Mouse (Mus musculus) left cerebral cortex, adult 18-20 months (tissue): ENCODE measurements around the gene Tmem54. TPM values are rescaled to one million over a fixed set of nuclear protein-coding genes. Genes with fewer than 3 reads are reported as not detected.
A peak's percentile ranks its signal among the peaks of the same experiment; 100 is the strongest.

Experiments used
- DNase-seq, 2 experiments: peaks; one replicate each; pipeline ENCODE4 v3.0.0; 2021 to 2022; ENCODE audit warnings: low spot score in 2 of 2, mixed read lengths in 1 of 2
- long read RNA-seq, 2 experiments: library from polyadenylated mRNA; stranded (forward); transcript quantifications; one replicate each; pipeline ENCODE4 v2.0.0; 2021
- total RNA-seq, 2 experiments: library from RNA; stranded (reverse); gene quantifications; 2 replicates each; pipeline ENCODE4 v1.2.3; 2021

Tmem54 gene
- total RNA-seq: not detected
- long read RNA-seq, experiment 1: 0 reads
- long read RNA-seq, experiment 2: 0 reads

DNA sequence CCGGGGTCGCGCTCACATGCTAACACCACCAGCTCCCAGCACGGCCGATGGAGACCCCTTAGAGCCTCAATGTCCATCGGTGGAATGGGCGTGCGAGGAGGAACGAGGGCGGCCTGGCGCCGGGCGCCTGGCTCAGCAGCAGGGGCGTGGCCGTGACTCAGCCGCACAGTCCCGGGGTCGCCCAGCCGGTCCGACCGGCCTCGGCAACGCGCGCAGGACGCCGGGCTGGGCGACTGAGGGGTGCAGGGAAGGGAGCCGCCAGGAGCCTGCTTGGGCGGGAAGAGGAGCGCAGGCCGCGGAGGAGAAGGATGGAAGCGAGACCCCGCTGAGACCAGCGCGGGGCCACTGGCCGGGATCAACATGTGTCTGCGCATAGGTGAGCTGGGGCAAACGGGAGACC is at the start of gene Tmem54:
Tmem54 (plus strand) TSS at position 193 of the 400 bp plus-strand sequence.
- DNase-seq: no peak

- DNase-seq: no peak
Measured at GRCm38 (mm10) chr4:129055562-129055961, 49.8 kb upstream of the Tmem54 start.

GRCm38 (mm10) chr4:129057533-129058206 is 47.7 kb upstream of the Tmem54 start:
- peak; percentile 92 to 96 for DNase-seq

DNA sequence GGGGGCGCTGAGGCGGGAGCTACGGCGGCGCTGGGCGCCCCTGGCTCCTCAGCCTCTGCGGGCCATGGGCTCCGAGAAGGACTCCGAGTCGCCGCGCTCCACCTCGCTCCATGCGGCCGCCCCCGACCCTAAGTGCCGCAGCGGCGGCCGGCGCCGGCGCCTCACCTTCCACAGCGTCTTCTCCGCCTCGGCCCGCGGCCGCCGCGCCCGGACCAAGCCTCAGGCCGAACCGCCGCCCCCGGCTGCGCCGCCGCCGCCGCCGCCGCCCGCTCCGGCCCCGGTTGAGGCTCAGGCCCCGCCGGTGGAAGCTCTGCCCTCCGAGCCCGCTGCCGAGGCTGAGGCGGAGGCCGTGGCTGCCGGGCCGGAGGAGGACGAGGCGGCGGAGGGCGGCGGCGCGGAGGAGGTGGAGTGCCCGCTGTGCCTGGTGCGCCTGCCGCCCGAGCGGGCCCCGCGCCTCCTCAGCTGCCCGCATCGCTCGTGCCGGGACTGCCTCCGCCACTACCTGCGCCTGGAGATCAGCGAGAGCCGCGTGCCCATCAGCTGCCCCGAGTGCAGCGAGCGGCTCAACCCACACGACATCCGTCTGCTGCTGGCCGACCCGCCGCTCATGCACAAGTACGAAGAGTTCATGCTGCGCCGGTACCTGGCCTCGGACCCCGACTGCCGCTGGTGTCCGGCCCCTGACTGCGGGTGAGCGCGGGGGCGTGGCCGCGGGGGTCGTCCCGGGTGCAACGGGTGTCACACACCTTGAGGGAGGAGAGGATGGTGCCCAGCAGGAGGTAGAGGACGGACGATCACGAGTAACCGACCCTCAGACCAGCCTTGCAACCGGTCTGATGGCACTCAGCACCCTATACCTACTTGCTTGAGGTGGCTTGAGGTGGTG is 46.9 kb upstream of the Tmem54 start, which contains the start of gene Rnf19b:
Rnf19b (plus strand) TSS at position 65 of the 886 bp plus-strand sequence.
- peak; percentile 45 for DNase-seq

DNA sequence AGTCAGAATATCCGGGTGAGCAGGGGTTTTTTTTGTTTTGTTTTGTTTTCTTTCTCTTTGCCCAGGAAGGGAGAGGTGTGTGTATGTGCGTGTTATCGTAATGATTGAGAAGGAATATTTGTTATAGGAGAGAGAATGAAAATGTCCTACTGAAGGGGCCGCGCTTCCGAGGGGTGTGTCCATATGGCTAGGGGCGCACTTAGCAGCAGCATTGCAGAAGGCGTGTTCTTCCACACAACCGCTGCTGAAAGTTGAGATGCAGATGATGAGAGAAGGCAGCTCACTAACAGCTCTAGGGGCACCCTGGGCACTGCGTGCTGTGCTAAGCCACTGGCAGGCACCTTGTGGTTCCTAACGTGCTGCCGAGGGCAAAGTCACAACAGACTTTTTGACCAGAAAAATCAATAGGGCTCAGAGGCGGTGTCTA is 46.2 kb upstream of the Tmem54 start:
- peak in 1 of 2 experiments; percentile 5 for DNase-seq

- DNase-seq: no peak
Measured at GRCm38 (mm10) chr4:129059922-129060321, 45.4 kb upstream of the Tmem54 start.

- DNase-seq: no peak
Measured at GRCm38 (mm10) chr4:129061486-129061885, 43.9 kb upstream of the Tmem54 start.

GRCm38 (mm10) chr4:129062281-129063075 is 42.9 kb upstream of the Tmem54 start:
- DNase-seq: no peak

DNA sequence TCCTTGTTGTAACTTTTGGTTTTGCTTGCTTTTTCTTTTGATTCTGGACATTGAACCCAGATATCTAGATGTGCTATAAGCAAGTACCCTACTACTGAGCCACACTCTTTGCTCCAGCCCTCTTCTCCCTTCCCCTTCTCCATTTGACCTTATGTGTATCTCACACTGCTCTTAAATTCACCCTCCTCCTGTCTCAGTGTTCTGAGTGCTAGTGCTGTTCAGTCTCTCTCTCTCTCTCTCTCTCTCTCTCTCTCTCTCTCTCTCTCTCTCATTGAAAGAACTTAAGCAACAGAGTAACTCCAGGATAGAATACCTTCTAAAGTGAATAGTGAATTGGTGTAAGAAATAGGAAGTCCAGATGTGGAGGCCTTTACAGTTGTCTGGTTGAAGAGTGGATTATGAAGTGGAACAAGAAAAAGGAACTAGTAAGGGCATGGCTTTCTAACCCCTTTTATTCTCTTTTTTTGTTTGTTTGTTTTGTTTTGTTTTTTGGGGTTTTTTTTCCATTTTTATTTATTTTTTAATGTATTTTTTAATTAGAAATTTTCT is 39.6 kb upstream of the Tmem54 start:
- DNase-seq: no peak

DNA sequence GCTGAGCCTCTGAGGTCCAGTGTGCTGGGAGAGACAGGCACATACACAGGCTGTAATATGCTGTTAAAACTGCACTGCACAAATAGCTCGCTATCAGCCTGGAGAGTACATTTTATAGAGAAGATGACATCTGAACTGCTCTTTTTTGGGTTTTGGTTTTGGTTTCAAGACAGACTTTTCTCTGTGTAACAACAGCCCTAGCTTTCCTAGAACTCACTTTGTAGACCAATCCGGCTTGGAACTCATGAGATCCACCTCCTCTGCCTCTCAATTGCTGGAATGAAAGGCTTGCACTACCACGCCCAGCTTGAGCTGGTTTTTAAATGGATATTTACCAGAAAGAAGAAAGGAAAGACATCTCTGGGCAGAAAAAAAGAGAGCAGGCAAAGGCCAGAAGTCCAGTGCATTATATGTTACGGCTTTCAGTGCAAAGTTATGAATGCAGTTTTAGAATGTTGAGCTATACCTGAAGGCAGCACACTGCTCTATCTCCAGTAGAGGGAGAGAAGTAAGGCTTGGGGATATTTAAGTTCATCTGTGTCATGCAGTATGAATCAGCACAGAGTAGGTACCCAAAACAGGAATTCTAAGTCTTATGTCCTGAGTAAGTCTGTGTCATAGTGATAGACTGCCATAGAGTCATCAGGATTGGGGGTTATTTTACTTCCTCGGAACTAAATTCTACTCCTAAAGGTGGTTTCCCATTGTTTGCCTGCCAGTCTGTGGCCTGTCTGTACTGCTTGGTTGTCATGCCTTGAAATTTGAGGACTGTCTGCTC is 37.5 kb upstream of the Tmem54 start:
- DNase-seq: no peak

DNA sequence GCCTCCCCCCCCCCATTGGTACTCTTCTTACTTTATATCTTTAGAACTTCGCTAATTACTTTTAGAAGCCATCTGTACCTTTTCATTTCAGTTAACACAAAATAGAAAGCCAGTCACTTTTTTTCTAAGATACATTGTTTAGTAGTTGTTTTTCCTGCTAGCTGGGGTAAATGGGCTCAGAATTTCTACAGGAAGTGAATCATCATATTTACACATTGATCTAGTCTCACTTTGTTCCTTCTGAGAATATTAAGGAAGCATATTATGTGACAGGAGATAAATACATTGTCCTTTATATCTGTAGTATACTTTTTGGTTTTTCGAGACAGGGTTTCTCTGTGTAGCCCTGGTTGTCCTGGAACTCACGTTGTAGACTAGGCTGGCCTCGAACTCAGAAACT is 36.5 kb upstream of the Tmem54 start:
- no peak for DNase-seq

- no peak for DNase-seq
Measured at GRCm38 (mm10) chr4:129079126-129079525, 26.2 kb upstream of the Tmem54 start.

GRCm38 (mm10) chr4:129081041-129081440 is 24.3 kb upstream of the Tmem54 start:
- no peak for DNase-seq

GRCm38 (mm10) chr4:129081512-129081911 is 23.8 kb upstream of the Tmem54 start:
- DNase-seq: peak in 1 of 2 experiments; percentile 30

DNA sequence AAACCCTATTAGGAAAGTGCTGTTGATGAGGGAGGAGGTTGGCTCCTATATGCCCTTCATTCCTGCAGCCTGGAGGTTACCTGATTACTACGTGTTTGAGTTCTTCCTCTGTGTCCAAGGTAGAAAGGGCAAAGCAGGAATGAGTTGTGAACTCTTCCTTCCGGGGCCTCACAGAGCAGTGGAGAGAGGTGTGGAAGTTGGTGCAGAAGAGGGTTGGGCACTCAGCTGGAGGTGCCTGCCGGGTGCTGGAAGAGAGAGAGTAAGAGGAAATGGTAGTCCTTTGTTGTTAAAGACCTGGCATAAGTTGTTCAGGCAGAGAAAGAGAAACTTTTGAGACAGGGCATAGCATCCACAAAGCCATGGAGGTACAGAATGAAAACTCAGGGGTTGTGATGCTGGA is 23.4 kb upstream of the Tmem54 start:
- DNase-seq: no peak

GRCm38 (mm10) chr4:129082379-129083115 is 22.8 kb upstream of the Tmem54 start:
- DNase-seq: peak; percentile 67 to 71

GRCm38 (mm10) chr4:129084896-129085295 is 20.5 kb upstream of the Tmem54 start:
- DNase-seq: no peak

GRCm38 (mm10) chr4:129086078-129086477 is 19.3 kb upstream of the Tmem54 start:
- DNase-seq: peak; percentile 71 to 78

DNA sequence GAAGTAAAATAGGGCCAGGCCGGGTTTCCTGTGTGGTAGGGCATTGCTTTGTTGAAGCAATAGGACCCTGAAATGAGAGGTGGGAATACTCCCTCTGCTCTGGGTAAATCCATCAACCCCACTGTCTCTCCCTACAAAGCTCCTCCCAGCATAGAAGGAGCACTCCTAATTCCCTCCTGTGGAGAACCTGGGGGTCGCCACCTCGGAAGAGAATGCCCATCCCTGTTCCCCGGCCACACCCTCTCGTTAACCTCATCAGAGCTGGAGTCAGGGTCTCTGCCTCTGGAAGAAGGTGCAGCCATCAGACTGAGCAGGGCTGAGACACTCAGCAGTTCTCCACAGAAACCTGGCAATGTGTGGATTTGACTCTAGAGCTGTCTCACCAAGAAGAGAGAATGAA is 17.5 kb upstream of the Tmem54 start:
- DNase-seq: no peak
